Mouse (Mus musculus) retina, adult 2 months (tissue): ENCODE results near the gene Uvrag.
"Not testable (repeated sequence)": the region's sequence is repeated elsewhere in the genome, so short reads cannot be mapped to it uniquely, and the experiment has no call there.

Experiments
- DNase-seq: peaks from one replicate; pipeline ENCODE4 v3.0.0-alpha.2; 2012; ENCODE audit warnings: low read depth, low spot score

Uvrag gene

DNA sequence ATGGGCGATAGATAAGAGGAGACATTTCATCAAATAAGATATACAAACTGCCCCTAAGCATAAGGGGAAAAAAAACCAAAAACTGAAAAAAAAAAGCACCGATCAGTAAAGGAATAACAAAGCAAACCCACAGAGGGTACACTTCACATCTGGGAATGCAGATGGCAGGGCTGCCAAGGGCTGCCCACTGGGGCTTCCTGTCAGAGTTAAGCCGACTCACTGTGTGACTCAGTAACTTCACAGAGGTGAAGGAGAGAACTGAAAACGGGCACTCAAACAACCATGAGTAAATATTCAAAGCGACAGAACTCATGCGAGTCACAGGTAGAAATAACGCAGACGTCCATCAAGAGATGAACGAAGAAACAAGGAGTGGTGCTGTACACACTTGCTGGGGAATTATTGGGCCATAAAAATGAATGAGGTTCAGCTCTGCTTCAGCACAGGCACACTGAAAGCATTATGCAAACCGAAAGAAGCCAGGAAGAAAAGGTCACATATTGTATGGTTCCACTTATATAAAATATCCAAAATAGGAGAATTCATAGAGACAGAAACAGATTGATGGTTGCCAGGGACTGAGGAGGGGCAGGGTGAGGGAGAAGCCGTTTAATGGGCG lies 164.0 kb downstream of the Uvrag start:
- no peak for DNase-seq

DNA sequence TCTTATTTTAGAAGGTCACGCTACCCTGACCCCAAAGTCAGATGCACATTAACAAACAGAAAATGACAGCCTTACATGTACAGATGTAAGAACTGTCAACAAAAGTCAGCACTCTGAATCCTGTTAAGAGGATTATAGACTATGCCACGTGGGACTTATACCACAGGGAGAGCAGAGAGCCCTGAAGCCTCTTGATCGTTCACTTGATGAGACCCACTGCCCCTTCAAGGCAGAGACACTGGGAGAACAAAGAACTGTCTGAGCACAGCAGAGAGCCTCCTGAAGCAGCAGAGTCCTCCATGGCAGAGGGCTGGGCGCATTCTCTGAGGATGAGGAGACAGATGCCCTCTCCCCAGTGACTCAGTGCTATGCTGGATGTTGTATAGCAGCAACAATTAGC lies 166.4 kb downstream of the Uvrag start:
- DNase-seq: peak; percentile 44

DNA sequence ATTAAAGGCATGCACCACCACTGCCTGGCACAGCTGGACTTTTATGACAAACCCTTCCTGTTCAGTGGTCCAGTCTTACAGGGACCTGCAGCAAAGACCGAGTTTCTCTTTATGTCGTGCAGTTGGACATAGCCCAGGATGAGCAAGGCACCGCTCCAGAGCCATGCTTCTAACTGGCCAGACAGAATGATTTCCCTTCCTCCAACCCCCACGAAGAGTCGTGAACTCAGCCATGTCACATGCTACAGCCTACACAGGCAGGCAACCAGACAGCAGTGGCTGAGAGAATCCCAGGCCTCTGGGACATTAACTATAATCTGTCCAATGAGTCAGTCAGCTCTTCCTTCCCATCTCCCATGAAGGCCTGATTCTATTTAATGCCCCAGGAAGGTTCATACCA lies 170.2 kb downstream of the Uvrag start:
- no peak for DNase-seq

DNA sequence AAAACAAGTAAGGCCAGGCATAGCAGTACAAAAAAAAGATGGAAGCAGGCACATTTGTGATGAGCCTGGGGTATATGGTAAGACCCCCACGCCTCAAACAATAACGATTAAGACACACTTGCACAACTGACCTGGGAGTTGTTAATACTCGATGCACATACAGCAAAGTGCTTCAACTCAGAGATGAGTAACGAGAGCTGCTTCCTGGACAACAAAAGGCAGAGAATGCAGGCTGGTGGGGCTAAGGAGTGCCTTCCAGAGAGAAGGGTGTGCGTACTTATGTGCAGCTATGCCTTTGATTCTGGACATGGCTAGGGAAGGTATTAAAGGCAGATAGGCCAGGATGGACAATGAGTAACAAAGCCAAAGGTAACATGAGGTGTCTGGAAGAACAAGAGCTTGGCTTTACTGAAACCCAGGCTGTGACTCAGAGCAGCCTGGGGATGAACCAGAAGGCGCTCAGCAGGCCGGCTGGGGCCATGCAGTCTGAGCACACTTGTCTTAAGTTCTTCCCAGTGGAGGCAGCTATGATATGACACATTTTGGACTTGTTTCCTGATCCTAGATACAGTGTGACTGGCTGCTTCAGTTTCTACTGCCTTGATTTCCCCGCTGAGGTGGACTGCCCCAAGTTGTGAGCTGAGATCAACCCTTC lies 172.1 kb downstream of the Uvrag start:
- DNase-seq: no peak

DNA sequence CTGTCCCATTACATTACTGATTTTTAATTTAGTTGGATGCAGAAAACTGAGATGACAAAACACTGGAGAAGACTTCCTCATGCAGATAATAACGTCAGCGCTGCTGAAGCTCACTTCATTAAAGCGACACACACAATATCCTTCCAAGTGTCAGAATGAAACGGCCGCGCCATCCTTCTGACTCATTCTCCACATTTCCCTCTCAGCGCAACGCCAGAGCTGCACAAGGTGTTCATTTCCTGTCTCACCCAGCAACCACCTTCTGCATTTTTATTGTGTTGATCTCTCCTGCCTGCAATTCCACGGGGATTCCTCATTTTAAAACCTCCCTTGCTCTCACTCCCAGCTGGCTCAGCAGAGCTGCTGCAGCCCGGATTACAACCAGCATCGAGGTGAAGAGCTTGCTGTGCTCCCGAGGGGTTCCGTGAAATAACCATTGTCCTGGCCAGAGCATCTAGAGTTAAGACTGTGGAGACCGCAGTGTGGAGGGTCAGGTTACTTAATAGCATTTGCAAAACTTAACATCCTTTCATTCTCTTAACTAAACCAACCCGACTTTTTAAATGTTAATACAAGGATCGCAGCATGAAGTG lies 172.8 kb downstream of the Uvrag start:
- DNase-seq: no peak

DNA sequence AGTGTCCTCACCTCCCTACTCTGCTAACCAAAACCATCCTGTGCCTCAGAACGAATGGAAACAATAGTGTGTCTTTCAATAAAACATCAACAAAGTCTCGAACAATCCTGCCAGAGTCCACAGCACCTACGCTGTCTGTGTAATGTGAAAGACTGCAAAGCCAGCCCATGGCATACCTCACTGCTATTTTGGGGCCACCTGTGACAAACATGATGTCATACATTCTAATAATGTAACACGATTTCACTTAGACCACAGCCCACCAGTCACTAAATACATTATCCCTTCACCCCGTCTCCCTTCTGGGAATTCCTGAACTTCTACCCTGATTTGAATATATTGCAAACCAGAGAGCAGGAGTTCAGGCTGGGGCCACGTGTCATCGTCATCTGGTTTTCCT lies 173.3 kb downstream of the Uvrag start:
- no peak for DNase-seq

DNA sequence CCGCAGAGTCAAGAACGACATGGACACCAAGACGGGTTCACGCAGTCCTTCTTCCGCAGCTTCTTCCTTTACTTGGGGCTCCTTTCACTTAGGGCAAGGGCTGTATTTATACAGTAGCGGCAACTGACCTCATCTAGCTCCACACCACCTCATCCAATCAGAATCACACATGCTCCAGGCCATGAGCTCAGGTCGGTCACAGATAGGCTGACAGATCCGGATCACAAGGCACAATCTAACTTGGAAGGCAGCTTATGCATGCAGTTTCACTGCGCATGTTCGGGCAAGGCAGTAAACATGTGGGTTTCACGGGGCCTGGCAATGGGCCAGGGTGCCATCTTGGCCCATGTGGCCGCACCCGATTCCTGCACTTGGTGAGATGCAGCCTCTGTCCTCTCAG lies 177.4 kb downstream of the Uvrag start:
- not testable (repeated sequence) for DNase-seq

DNA sequence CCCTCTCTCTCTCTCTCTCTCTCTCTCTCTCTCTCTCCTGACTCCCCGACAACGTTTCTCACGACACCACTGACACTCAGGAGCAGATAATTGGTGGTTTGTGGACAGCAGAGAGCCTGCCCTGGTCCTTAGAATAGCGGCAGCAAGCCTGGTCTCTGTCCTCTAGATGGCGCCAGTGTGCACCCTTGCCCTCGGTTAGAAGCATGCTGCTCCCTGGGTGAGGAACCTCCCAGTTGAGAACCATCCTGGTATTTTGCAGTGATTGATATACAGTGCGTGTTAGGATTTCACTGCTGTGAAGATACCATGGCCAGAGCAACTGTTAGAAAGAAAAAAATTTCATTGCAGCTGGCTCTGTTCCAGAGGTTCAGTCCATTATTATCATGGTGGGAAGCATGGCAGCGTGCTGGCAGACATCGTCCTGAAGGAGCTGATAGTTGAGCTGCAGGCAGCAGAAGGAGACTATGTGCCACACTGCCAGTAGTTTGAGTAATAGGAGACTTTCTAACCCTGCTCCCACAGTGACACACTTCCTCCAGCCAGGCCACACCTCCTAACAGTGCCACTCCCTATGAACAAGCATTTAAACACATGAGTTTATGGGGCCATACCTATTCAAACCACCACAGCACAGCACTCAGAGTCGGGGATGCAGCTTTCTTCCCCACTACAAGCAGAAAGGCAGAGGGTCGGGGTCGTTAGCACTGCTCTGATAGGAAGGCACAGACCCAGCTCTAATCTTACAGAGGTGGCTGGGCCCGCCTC lies 178.2 kb downstream of the Uvrag start:
- peak; percentile 49 for DNase-seq

DNA sequence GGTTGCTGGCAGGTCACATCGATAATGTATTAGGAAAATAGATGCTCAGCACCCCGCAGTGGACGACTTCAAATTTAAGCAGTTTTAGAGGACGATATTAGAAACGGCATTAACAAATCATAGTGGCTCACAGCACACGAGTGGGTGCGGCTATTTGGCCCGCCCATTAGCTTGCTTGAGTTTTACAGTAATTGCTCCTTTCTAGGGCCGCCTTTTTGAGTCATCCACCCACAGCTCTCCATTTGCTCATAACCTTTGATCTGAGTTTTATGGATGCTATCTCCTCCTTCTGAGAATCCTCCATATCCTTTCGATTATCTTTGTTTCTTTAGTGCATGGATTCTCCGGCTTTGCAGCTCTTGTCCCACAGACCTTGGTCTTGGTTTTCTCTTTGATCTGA lies 178.9 kb downstream of the Uvrag start:
- DNase-seq: no peak

DNA sequence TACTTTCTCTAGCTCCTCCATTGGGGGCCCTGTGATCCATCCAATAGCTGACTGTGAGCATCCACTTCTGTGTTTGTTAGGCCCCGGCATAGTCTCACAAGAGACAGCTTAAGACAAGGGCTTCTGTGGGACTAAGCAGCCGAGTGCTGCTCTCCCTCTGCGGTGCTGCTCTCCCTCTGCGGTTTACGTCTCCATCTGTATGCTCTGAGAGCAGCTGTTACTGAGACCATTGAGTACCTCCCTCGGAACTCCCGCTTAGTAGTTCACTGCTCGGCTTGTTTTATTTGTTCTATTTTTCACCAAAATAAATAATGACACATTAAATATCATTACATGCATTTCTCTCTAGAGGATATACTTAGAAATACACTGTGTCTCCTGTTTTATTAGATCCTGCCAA lies 180.7 kb downstream of the Uvrag start:
- DNase-seq: no peak

DNA sequence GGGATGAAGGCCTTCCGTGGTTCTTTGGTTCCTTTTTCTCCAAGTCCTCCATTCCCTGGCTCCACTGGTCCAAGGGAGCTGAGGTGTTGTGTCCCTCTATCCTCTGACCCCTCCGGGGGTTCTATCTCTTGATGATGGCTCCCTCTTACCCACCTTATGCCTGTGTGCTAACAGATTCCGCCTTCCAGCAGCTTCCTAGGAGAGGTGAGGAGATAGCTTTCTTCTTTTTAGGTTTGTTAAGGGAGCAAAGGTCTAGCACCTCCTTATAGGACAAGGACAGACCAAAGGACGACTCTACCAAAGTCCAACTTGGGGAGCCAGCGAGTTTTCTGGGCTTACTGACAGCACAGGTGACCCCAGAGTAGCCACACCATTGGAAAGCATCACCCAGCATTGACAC lies 181.7 kb downstream of the Uvrag start:
- no peak for DNase-seq

DNA sequence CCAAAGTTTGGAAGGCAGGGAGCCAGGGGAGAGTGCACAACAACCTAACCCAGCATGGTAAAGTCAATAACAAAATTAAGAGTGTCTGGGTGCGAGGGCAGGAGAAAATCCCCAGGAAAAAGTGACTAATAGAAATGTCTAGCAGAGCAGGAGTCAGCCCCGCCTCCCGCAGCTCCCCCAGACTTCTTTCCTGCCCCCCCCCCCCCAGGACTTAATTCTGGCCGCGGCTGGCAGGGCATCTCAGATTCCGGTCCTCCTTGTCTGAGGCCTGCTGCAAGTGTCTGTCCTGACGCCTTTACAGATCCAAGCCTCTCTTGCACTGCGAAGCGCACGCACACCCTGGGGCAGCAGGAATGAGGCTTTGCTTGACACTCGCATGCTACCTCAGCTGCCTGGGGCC lies 182.8 kb downstream of the Uvrag start:
- no peak for DNase-seq

DNA sequence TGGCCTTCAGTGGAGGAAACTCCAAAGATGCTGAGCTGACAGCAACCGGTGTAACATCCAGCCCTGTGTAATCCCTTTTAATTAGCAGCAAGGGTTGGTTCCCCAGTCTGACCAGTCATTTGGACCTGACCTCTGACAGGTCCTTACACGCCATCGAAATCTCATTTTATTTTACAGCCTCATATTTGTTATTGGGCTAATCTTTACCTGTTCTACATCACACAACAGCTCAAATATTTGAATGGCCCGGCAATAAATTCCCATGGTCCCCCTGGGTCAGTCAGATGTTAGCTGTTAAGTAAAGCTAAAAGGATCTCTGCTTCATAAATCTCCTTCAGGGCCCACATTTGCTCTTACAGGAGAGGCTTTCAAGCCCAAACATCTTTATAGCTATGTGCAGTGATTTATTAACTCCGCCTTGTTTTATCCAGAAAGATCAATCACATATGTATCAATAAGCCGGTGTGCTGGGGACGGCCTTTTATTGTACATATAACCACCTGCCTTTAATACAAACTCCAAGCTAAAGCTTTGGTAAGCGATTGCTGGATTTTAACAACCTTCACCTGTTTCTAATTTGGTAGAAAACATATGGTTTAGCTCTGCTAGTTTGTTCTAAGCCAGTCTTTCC lies 183.7 kb downstream of the Uvrag start:
- DNase-seq: no peak

DNA sequence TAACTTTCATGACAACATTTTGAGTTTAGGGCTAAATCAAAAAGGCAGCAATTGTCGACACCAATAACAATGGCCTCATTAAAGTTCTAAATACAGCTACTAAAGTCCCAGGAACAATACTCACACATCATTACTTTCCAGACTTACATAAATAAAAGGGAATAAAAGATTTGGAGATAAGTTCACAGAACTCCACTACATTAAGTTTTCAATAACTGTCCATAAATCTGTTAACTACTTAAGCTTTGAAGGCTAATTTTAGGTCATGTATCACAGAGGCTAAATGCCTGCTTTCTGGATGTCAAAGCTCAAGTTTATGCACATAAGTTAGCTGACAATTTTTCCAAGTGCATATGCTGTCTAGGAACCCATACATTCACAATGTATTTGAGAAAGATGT lies 184.3 kb downstream of the Uvrag start:
- no peak for DNase-seq

DNA sequence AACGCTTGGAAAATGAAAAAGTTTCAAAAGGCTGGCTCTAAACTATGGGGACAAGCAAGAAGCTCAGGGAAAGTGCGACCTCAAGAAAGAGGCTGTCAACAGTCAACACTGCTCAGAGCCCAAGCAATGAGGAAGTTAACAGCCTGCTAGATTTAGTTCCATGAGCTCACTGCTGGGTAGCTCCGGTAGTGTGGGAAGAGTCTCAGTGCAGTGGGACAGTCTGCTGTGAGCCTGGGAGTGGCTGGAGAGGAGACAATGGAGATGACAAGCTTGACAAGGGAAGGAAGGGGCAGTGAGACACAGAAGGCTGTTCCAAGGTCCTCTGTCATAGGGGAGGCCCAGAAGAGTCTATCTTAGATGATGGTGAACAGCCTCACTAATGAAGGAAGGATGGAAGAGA lies 187.3 kb downstream of the Uvrag start:
- DNase-seq: no peak

DNA sequence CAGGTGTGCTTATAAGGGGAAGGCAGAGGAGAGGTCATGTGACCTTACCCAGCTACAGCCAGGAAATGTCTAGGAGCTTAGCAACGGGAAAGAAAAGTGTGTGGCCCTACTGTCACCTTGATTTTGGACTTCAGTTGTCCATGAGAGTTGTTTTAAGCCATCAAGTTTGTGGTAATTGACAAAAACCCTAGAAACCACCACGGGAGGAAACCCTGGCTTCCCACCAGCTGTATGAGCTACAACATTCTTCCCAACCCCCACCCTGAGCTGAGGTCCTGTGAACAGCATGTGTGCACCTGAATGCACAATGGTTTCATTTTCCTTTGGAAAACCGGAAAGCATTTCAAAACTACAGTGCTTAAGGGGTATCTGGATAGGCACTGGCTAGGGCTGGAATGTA lies 196.0 kb downstream of the Uvrag start:
- DNase-seq: no peak

DNA sequence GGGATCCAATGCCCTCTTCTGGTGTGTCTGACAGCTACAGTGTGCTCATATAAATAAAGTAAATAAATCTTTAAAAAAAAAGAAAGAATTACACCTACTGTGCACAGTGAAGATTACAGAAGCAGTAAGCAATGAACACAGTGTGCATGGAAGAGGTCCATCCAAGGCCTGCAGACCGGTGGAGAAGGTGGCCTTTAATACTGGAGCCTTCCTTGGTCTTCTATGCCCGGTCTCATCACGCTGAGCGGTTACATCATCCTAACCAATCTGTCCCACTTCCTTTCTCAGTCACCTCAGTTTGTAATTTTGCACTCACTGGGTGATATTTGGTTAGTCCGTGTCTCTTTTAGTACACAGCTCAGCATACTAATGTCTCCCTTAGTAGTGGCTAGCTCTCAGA lies 197.3 kb downstream of the Uvrag start:
- no peak for DNase-seq

DNA sequence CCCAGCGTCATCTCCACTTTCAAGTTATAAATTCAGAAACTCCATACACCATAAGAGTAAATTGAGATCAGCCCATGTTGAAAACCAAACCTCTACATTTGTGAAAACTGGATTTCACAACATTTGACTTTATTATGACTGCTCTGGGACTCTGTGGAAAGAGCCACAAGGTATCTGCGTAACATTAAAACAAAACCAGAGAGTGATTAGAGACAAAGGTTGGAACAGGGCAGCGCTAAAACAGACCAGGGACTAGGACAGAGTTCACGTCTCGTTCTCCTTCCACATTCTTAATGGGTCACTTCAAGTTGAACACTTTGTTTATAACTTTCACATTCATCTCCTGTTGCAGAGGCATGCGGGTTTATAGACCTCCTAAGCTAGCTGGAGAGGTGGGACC lies 198.2 kb downstream of the Uvrag start:
- no peak for DNase-seq

DNA sequence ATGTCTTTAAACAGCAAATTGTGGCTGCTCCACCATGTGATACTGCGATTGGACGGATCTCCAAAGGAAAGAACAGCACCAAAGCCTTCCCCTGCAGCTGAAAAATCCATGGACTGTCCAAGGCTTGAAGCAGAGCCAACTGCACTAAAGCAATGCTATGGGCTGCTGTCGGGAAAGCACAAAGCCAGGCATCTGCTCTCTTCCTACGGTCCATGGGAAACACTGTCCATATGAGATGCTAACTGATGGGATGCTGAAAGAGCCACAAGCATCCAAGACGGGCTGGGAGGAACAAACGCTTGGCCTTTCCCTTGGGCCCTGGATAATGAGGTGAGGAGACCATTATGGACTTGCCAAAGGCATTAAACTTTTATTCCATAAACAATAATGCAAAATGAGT lies 201.7 kb downstream of the Uvrag start:
- no peak for DNase-seq

DNA sequence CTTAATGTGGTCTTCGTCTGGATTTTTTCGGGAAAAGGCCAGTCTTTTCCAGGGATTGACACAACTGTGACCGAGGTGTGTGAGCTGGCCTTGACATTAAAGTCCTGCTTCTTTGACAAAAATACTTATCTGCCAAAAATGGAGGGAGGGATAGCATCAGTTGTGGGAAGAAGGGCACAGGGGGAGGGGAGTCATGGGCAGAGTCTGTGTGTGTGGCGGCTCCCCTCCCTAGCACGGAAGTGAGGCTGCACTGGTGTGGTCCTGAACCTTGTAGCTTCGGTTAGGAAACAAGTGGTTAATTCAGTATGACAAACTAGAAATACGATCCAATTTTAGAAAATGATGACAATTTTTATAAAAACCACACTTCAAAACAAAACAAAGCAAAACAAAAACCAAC lies 202.3 kb downstream of the Uvrag start:
- DNase-seq: no peak

DNA sequence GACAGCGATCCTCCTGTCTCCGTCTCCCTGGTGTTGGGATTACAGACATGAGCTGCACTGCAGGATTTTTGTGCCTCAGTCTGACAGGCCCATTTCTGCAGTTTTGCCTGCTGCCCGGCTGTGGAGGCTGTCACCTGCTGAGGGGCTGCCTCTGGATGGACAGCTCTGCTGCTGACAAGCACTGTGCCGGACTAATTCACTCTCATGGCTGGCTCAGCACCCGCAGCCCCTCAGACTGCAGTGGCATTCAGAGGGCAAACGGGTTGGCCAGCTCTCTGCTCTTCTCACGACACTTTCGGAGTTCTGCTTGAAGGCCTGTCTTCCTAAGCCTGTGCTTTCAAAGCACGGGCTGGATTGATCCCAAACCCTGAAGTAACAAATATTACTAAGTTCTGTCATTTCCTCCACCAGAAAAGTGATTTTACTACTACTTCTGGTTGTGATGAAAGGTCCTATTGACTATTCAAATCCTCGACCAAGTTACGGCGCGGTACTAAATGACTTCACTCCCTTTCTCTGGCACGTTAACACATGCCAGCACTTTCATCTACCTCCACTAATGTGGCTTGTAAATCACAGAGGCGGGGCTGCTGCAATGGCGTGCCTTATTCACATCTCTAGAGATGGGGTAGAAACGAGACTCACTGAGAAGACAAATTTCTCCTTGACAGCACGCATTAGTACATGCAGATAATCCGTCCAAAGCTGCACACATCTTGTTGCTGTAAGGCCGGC lies 203.7 kb downstream of the Uvrag start:
- DNase-seq: peak; percentile 23

DNA sequence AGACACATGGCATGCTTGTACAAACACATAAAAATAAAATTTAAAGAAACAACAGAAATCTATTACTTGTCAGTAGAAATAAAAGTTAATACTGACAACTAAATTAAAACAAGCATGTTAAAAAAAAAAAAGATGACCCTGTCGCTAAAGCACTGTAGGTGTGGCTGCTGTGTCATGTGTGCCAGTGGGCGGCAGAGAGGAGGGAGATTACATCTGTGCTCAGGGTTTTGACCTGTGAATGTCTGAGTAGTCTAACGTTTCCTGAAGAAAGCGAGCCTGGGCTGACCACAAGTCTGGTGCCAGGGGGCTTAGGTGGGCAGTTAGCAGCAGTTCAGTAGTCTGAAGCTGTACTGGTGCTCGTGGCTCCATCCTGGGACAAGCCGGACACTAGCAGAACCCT lies 205.2 kb downstream of the Uvrag start:
- DNase-seq: no peak
